Mouse (Mus musculus): ENCODE results near the gene Gtdc1. TPM values are rescaled to one million over a fixed set of nuclear protein-coding genes. Genes with fewer than 3 reads are reported as not detected.

The Gtdc1 gene
- total RNA-seq, 2 experiments from 2014 or later = 20.6 to 22.1 TPM

- DNase-seq = no peak
Measured at GRCm38 (mm10) chr2:44525187-44525919, 402.1 kb downstream of the Gtdc1 start.

- no peak for DNase-seq
Measured at GRCm38 (mm10) chr2:44519236-44519635, 408.2 kb downstream of the Gtdc1 start.

GRCm38 (mm10) chr2:44518085-44518484 is 409.4 kb downstream of the Gtdc1 start:
- no peak for DNase-seq

Other genes with a start within 250 kb of the Gtdc1 start
- gene Zeb2, start 189.7 kb upstream of the Gtdc1 start, total RNA-seq (2021) = 10 to 100 TPM; 34.4 to 44.2 TPM

All from heart, adult 18-20 months (tissue).